Mouse (Mus musculus): ENCODE data around the gene Plekhb2.

- TF ChIP-seq POLR2A (IDR thresholded peaks at IDR 0.05; ENCODE audit: insufficient read depth, low read length) (no peak), CTCF (IDR thresholded peaks at IDR 0.05; ENCODE audit: low read depth, low read length) (no peak), EP300 (IDR thresholded peaks at IDR 0.05; ENCODE audit: insufficient read depth, low read depth, low read length) (no peak)
Observed at GRCm38 (mm10) chr1:34859761-34860160, 10.0 kb downstream of the Plekhb2 start.
